Mouse (Mus musculus) brown adipose tissue, adult 24 weeks (tissue): ENCODE data around the gene St6galnac6. TPM values are rescaled to one million over a fixed set of nuclear protein-coding genes. Genes with fewer than 3 reads are reported as not detected.

Experiments
- H3K27ac ChIP-seq: fragments of 200-500 bp; replicated peaks from 2 replicates; pipeline ENCODE4 v1.5.1; 2012; ENCODE audit warnings: low read depth, mild to moderate bottlenecking, low read length
- H3K4me1 ChIP-seq: fragments of 200-500 bp; 2 replicates; pipeline ENCODE4 v1.6.1; 2012; ENCODE audit warnings: low read length, mixed read lengths; ENCODE audit not compliant: control insufficient read depth, insufficient read depth, insufficient read length
- H3K4me3 ChIP-seq: fragments of 200-500 bp; 2 replicates; pipeline ENCODE4 v1.5.1; 2012; ENCODE audit warnings: low read depth, mild to moderate bottlenecking, low read length, moderate library complexity; ENCODE audit not compliant: insufficient read depth
- polyA plus RNA-seq: library from polyadenylated mRNA; stranded (reverse); fragments of >200 nt; gene quantifications from 2 replicates; pipeline ENCODE4 v1.2.4, GENCODE M21; 2012; ENCODE audit not compliant: missing spikeins, insufficient read depth, insufficient read length

Gene St6galnac6
- polyA plus RNA-seq, 1 experiment, result 87.3 TPM

DNA sequence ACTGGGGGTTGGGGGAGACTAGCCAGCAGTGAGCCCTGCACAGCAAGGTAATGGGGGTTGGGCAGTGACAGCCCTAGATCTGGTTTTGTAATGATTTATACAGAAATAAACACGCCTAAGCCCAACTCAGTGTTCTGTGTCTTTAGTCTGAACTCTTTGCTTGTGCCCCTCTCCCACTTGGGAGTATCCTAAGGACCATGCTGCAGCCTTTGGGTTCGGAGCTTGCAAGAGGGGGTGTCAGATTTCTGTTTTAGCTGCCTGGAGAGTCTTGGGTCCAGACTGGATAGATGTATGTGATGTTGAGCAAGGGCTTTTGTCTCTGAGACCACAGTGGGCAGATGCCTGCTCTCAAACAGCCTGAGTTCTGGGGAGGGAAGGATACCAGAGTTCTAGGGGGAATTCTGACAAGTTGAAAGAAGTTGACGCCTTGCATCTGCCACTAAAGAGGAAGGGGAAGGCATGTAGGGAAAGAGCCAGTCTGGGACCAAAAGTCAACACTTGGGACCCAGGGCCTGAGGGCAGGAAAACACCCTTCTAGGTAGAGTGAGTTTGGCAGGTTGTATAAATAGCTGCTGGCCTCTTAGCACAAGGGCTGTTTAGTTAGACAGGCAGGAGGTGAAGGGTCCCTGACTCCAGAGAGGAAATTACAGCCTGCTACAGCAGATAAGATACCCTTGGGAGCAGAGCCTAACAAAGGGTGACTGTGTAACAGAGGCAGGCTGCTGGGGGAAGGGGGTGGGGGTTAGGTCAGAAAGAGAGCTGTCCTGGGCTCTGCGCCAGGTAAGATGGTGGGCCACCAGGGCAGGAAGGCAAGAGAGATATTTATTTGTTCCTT is 21.4 kb downstream of the St6galnac6 start:
- Histone ChIP-seq H3K27ac (peak overlapping the region; percentile 97), H3K4me3 (peak overlapping the region; percentile 19), H3K4me1 (peaks cover 23% of the 10 kb centered on the region)

GRCm38 (mm10) chr2:32621517-32621859 is 22.0 kb downstream of the St6galnac6 start, which contains the start of gene Ak1:
Gene Ak1 (plus strand): TSS chr2:32621758.
- Histone ChIP-seq H3K4me1 (peaks cover 23% of the 10 kb centered on the region), H3K4me3 (peak within 1 kb of the TSS; percentile 19), H3K27ac (peak within 1 kb of the TSS; percentile 97)

DNA sequence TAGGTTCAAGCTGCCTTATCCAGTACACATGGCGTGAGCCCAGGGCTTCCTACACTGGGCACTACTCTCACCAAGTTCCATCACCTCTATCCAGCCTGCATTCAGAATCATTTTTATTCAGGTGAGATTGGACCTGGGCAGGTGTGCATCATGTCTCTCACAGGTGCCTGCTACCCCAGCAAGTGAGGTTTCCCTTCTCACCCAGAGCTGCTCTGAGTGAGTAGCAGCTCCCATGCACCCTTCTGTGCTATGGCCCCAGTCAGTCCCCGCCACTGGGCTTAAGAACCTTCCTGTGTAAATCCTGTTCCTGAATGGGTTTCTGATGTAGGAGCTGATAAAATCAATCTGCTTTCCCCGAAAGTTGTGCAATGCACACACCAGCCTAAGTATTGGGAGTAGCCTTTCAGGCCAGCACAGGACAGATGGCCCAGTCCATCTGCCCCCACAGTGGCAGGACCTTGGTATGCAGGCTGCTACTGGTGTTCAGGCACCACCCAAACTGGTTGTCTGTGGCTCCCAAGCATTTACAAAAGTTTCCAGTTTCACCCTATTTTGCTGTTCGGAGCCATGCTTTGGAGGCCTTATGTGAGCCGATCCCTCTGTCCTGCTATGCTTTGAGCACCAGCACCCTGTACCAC is 24.7 kb downstream of the St6galnac6 start:
- Histone ChIP-seq H3K4me1 (peaks cover 28% of the 10 kb centered on the region), H3K27ac (0 out of 2 replicates have a peak overlapping the region, but pooled peaks have one; percentile 18)

DNA sequence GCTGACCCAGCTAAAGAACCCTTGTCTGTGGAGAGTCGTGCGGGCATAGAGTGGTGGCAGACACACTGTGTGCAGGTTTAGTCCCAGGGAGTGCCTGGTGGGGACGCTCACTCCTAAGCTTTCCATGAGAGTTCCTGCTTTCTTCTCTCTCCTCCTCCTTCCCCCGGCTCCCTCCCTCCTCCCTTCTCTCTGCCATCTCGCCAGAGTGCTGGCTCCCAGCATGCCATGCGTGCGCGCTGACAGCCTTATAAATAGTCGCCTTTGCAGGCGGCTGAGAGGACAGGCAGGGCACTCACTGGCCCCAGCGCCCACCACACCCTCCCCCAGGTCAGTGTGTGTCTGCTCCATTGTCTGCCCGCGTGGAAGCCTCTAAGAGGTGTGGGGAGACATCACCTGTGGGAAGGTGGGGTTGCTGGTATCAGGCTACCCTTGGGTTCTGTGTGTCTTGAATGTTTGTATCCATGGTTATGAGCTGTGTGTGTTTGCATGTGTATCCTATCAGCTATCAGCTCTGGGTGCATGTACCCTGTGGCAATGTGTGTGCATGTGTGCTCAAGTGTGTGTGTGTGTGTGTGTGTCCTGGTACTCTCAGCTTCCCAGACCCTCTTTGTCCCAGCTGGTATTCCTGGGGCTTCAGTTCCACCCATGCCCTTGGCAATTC is 25.8 kb downstream of the St6galnac6 start:
- peak overlapping the region; percentile 57 for H3K27ac ChIP-seq
- peaks cover 20% of the 10 kb centered on the region for H3K4me1 ChIP-seq
- H3K4me3 ChIP-seq, result peak overlapping the region; percentile 67

More for the DNA sequence above, 24.7 kb downstream of the St6galnac6 start:
- no peak overlapping the region for H3K4me3 ChIP-seq

GRCm38 (mm10) chr2:32625873-32626694 is 26.6 kb downstream of the St6galnac6 start:
- Histone ChIP-seq H3K27ac (peak overlapping the region; percentile 57), H3K4me3 (peak overlapping the region; percentile 67), H3K4me1 (peaks cover 20% of the 10 kb centered on the region)

GRCm38 (mm10) chr2:32627266-32628043 is 27.9 kb downstream of the St6galnac6 start:
- Histone ChIP-seq H3K27ac (no peak overlapping the region), H3K4me3 (no peak overlapping the region), H3K4me1 (peaks cover 15% of the 10 kb centered on the region)

- Histone ChIP-seq H3K27ac (peak overlapping the region; percentile 4; the same call in 1 of the 2 replicates), H3K4me1 (peaks cover 14% of the 10 kb centered on the region)
Observed at GRCm38 (mm10) chr2:32628044-32628550, 28.6 kb downstream of the St6galnac6 start.

GRCm38 (mm10) chr2:32628729-32629128 is 29.2 kb downstream of the St6galnac6 start:
- H3K4me3 ChIP-seq, result peak overlapping the region; percentile 36
- H3K27ac ChIP-seq, result no peak overlapping the region; the same call in 1 of the 2 replicates
- H3K4me1 ChIP-seq, result peaks cover 17% of the 10 kb centered on the region

More at GRCm38 (mm10) chr2:32628044-32628550, 28.6 kb downstream of the St6galnac6 start:
- peak overlapping the region; percentile 36 for H3K4me3 ChIP-seq

GRCm38 (mm10) chr2:32629276-32629976 is 29.9 kb downstream of the St6galnac6 start:
- peaks cover 17% of the 10 kb centered on the region for H3K4me1 ChIP-seq
- H3K4me3 ChIP-seq, result no peak overlapping the region
- no peak overlapping the region for H3K27ac ChIP-seq

DNA sequence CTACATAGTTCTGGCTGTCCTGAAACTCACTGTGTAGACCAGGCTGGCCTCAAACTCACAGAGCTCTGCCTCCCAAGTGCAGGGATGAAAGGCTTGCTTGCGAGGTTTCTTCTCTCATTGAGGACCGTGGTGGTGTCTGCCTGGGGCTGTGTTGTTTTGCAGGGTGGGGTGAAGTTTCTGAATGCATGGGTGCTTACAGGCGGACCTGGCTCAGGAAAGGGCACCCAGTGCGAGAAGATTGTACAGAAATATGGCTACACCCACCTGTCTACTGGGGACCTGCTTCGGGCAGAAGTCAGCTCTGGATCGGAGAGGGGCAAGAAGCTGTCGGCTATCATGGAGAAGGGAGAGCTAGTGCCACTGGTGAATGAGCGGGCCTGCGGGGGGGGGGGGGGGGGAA is 30.5 kb downstream of the St6galnac6 start:
- no peak overlapping the region for H3K4me3 ChIP-seq
- no peak overlapping the region for H3K27ac ChIP-seq
- peaks cover 22% of the 10 kb centered on the region for H3K4me1 ChIP-seq

DNA sequence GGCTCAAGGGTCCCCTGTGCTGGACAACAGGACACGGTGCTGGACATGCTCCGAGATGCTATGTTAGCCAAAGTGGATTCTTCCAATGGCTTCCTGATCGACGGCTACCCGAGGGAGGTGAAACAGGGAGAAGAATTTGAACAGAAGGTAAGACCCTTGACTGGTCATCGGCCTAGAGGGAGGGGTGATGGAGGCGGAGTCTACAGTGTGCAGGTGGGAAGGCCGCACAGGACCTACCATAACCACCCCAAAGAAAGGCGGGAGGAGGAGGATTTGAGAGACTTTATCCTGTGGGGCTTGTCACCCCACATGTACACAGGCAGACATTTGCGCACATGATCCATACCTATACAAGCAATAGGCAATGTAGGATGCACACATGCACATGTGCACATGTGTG is 31.5 kb downstream of the St6galnac6 start:
- H3K4me1 ChIP-seq, result peaks cover 23% of the 10 kb centered on the region
- H3K27ac ChIP-seq, result no peak overlapping the region
- no peak overlapping the region for H3K4me3 ChIP-seq

GRCm38 (mm10) chr2:32631737-32632394 is 32.4 kb downstream of the St6galnac6 start:
- Histone ChIP-seq H3K4me1 (peaks cover 27% of the 10 kb centered on the region), H3K27ac (peak overlapping the region; percentile 39), H3K4me3 (no peak overlapping the region)

DNA sequence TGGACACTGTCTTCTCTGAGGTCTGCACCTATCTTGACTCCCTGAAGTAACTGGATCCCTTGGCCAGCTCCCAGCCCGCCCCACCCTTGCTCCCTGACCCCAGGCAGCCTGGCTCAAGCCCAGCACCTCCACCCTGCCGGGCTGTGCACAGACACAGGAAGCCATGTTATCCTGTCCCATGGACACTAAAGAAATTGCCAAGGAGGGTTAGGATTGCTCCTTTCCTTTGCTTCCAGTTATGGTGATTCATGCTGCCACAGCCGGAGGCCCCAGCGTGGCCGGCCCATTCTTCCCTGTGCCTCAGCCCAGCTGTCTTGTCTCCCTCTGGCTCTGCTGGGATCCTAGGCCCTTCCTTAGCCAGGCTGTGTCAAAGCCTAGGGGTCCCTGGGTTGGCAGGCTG is 34.2 kb downstream of the St6galnac6 start:
- H3K4me1 ChIP-seq, result peaks cover 29% of the 10 kb centered on the region
- H3K4me3 ChIP-seq, result no peak overlapping the region

More for the DNA sequence above, 34.2 kb downstream of the St6galnac6 start:
- H3K27ac ChIP-seq, result peak overlapping the region; percentile 97
